Mouse (Mus musculus): ENCODE data around the gene Eif2s3x.

DNA sequence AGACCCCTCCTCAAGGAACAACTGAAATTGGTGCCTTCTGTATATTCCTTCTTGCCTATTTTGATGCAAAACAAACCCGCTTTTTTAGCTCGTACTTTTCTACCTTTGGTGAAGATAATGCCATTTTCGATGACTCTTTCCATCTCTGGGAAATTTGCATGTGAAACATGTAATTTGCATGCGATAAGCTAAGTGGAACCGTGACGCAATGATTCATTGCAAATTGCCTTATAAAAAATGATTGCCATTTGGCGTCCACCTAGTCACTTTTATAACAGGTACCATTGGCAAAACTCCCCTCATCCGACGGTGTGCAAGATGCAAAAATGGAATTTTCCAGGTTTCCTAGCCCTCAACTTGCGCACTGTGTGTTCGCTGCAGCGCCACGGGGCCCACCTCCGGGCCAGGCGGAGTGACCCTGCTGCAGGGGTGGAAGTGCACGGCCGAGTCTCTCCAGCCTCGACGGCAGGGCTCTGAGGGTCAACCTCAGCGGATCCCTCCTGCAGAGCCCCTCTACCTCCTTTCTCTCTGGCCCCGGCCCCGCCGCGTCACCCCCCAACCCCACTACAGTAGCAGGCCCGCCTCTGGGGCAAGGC lies 21.4 kb upstream of the Eif2s3x start:
- TF ChIP-seq CTCF (IDR thresholded peaks at IDR 0.05; ENCODE audit: low read depth, low read length) (no peak), EP300 (IDR thresholded peaks at IDR 0.05; ENCODE audit: insufficient read depth, low read depth, low read length) (no peak), POLR2A (IDR thresholded peaks at IDR 0.05; ENCODE audit: insufficient read depth, low read length) (no peak)

Data from ES-Bruce4 (cell line).